Mouse (Mus musculus) midbrain, embryonic 14.5 days (tissue): ENCODE measurements around the gene Ccdc73. TPM values are rescaled to one million over a fixed set of nuclear protein-coding genes. Genes with fewer than 3 reads are reported as not detected.

Experiments
- ATAC-seq: fragments of 200-750 bp; cut with Nextera tagmentation; 2 replicates; pipeline ENCODE4 v1.8.0; 2017; ENCODE audit warnings: moderate number of reproducible peaks, moderate library complexity; ENCODE audit not compliant: low FRiP score, low TSS enrichment
- DNase-seq: peaks from one replicate; pipeline ENCODE4 v3.0.0-alpha.2; 2015
- H3K27ac ChIP-seq: fragments of 300-500 bp; sonication (generic); replicated peaks from 2 replicates; pipeline ENCODE4 v1.5.1; 2014; ENCODE audit warnings: mild to moderate bottlenecking, low read depth, low read length, moderate library complexity
- H3K27me3 ChIP-seq: fragments of 300-500 bp; sonication (generic); 2 replicates; pipeline ENCODE4 v1.6.1; 2014; ENCODE audit warnings: low read length, control low read depth, mixed read lengths; ENCODE audit not compliant: control insufficient read depth, insufficient read depth
- H3K36me3 ChIP-seq: fragments of 300-500 bp; sonication (generic); 2 replicates; pipeline ENCODE4 v1.6.1; 2014; ENCODE audit warnings: low read length, control low read depth; ENCODE audit not compliant: control insufficient read depth, insufficient read depth
- H3K4me1 ChIP-seq: fragments of 300-500 bp; sonication (generic); 2 replicates; pipeline ENCODE4 v1.6.1; 2014; ENCODE audit warnings: mild to moderate bottlenecking, antibody characterized with exemption, low read length, control low read depth; ENCODE audit not compliant: control insufficient read depth, insufficient read depth
- H3K4me2 ChIP-seq: fragments of 300-500 bp; sonication (generic); 2 replicates; pipeline ENCODE4 v1.6.1; 2014; ENCODE audit warnings: mild to moderate bottlenecking, low read length, moderate library complexity
- H3K4me3 ChIP-seq: fragments of 300-500 bp; sonication (generic); replicated peaks from 2 replicates; pipeline ENCODE4 v1.5.1; 2014; ENCODE audit warnings: low read depth, low read length
- H3K9ac ChIP-seq: fragments of 300-500 bp; sonication (generic); replicated peaks from 2 replicates; pipeline ENCODE4 v1.6.1; 2014; ENCODE audit warnings: mild to moderate bottlenecking, low read length, moderate library complexity
- H3K9me3 ChIP-seq: fragments of 300-500 bp; sonication (generic); 2 replicates; pipeline ENCODE4 v1.6.1; 2016; ENCODE audit warnings: low read length, control low read depth, mixed read lengths; ENCODE audit not compliant: control insufficient read depth
- WGBS: fragments of 180-500 bp; shearing (Covaris S2); extraction: QIAGEN DNeasy Blood & Tissue Kit; methylation state at CpG from one replicate; pipeline ENCODE4 v1.1.7; 2014; 5-methylcytosine and 5-hydroxymethylcytosine counted together
- polyA plus RNA-seq: library from polyadenylated mRNA; unstranded; fragments of >200 nt; fragmentation: Nextera tagmentation; extraction: Ambion mirVana; gene quantifications from 2 replicates; pipeline ENCODE4 v1.2.1, GENCODE M21; 2014

Ccdc73 gene
- polyA plus RNA-seq, 1 experiment from 2014 or later: 6.7 TPM

GRCm38 (mm10) chr2:105040859-105041258, 173.3 kb downstream of the Ccdc73 start:
- WGBS: 72% methylated on average over 4 of the region's 4 CpGs
- DNase-seq (no peak), ATAC-seq (no peak)

GRCm38 (mm10) chr2:105043152-105043551, 175.5 kb downstream of the Ccdc73 start:
- no peaks in the 10 kb centered on the region for H3K36me3 ChIP-seq
- DNase-seq: no peak
- H3K4me1 ChIP-seq: no peaks in the 10 kb centered on the region
- WGBS: 80% methylated on average over 4 of the region's 4 CpGs
- no peaks in the 10 kb centered on the region for H3K27me3 ChIP-seq
- no peaks in the 10 kb centered on the region for H3K9me3 ChIP-seq
- no peak overlapping the region for H3K4me2 ChIP-seq
- H3K4me3 ChIP-seq: no peak overlapping the region
- H3K27ac ChIP-seq: no peak overlapping the region
- no peak for ATAC-seq
- no peak overlapping the region for H3K9ac ChIP-seq

More at GRCm38 (mm10) chr2:105040859-105041258, 173.3 kb downstream of the Ccdc73 start:
- no peaks in the 10 kb centered on the region for H3K9me3 ChIP-seq
- no peaks in the 10 kb centered on the region for H3K36me3 ChIP-seq
- no peaks in the 10 kb centered on the region for H3K27me3 ChIP-seq
- no peaks in the 10 kb centered on the region for H3K4me1 ChIP-seq
- no peak overlapping the region for H3K4me3 ChIP-seq
- no peak overlapping the region for H3K4me2 ChIP-seq
- no peak overlapping the region for H3K9ac ChIP-seq
- H3K27ac ChIP-seq: no peak overlapping the region

- no peak overlapping the region for H3K4me2 ChIP-seq
- H3K9me3 ChIP-seq: no peaks in the 10 kb centered on the region
- no peak overlapping the region for H3K27ac ChIP-seq
- DNase-seq (no peak), ATAC-seq (no peak)
- H3K4me3 ChIP-seq: no peak overlapping the region
- no peaks in the 10 kb centered on the region for H3K27me3 ChIP-seq
- H3K9ac ChIP-seq: no peak overlapping the region
- no peaks in the 10 kb centered on the region for H3K36me3 ChIP-seq
- no peaks in the 10 kb centered on the region for H3K4me1 ChIP-seq
- 46% methylated on average over 1 of the region's 1 CpGs for WGBS
Measured at GRCm38 (mm10) chr2:105048301-105048700, 180.7 kb downstream of the Ccdc73 start.

GRCm38 (mm10) chr2:105055529-105055928, 187.9 kb downstream of the Ccdc73 start:
- Histone ChIP-seq H3K4me1 (no peaks in the 10 kb centered on the region), H3K27ac (no peak overlapping the region), H3K9me3 (no peaks in the 10 kb centered on the region), H3K27me3 (no peaks in the 10 kb centered on the region), H3K9ac (no peak overlapping the region), H3K4me2 (no peak overlapping the region), H3K4me3 (no peak overlapping the region), H3K36me3 (no peaks in the 10 kb centered on the region)
- DNase-seq: no peak
- no peak for ATAC-seq
- 73% methylated on average over 1 of the region's 1 CpGs for WGBS

GRCm38 (mm10) chr2:105058577-105059116, 191.0 kb downstream of the Ccdc73 start:
- H3K9me3 ChIP-seq: no peaks in the 10 kb centered on the region
- no peak overlapping the region for H3K4me3 ChIP-seq
- no peak overlapping the region for H3K27ac ChIP-seq
- no peaks in the 10 kb centered on the region for H3K4me1 ChIP-seq
- no peak overlapping the region for H3K9ac ChIP-seq
- no peak overlapping the region for H3K4me2 ChIP-seq
- WGBS: 75% methylated on average over 7 of the region's 7 CpGs
- no peaks in the 10 kb centered on the region for H3K36me3 ChIP-seq
- H3K27me3 ChIP-seq: no peaks in the 10 kb centered on the region
- ATAC-seq (no peak), DNase-seq (no peak)

- Histone ChIP-seq H3K27me3 (no peaks in the 10 kb centered on the region), H3K36me3 (no peaks in the 10 kb centered on the region), H3K4me1 (no peaks in the 10 kb centered on the region), H3K4me2 (no peak overlapping the region), H3K27ac (no peak overlapping the region), H3K4me3 (no peak overlapping the region), H3K9ac (no peak overlapping the region), H3K9me3 (no peaks in the 10 kb centered on the region)
- no peak for ATAC-seq
- 64% methylated on average over 7 of the region's 7 CpGs for WGBS
- DNase-seq: no peak
Measured at GRCm38 (mm10) chr2:105062741-105063372, 195.3 kb downstream of the Ccdc73 start.

Other genes with a start within 250 kb of the Ccdc73 start
- 66.1 and 80.2 TPM in 2 replicates for gene Tcp11l1, start 155.6 kb upstream of the Ccdc73 start, polyA plus RNA-seq
- not detected in 2 replicates for gene Pin1rt1, start 151.4 kb upstream of the Ccdc73 start, polyA plus RNA-seq
- gene Depdc7, start 124.9 kb upstream of the Ccdc73 start, polyA plus RNA-seq: 1.1 and 1.2 TPM in 2 replicates
- 11.3 and 13.9 TPM in 2 replicates for gene Qser1, start 51.0 kb upstream of the Ccdc73 start, polyA plus RNA-seq
- 0.11 and 0.61 TPM in 2 replicates for gene Prrg4, start 17.9 kb upstream of the Ccdc73 start, polyA plus RNA-seq
- gene Eif3m, start 149.3 kb downstream of the Ccdc73 start, polyA plus RNA-seq: 212 and 214 TPM in 2 replicates
- gene Gm11060, start 224.2 kb downstream of the Ccdc73 start, polyA plus RNA-seq: not detected in 2 replicates